Mouse (Mus musculus): ENCODE measurements at regions not wholly inside any gene's neighbourhood (a gene's known extent, or its start where the extent isn't known, plus 50 kb on each side); places are given as distances from the start of the nearest gene placed in this dataset.

- TF ChIP-seq CTCF (IDR thresholded peaks at IDR 0.05; ENCODE audit: control insufficient read depth, insufficient read depth, low read length): no peak
- TF ChIP-seq POLR2A (IDR thresholded peaks at IDR 0.05; ENCODE audit: borderline replicate concordance, control insufficient read depth, low read depth, low read length): no peak
Measured at GRCm38 (mm10) chr11:63570646-63571045, 351.4 kb downstream of the Hs3st3b1 start.

All from bone marrow, adult 2 months (tissue).